Mouse (Mus musculus) right cerebral cortex, postnatal 36 days (tissue): ENCODE measurements at regions not wholly inside any gene's neighbourhood (a gene's known extent, or its start where the extent isn't known, plus 50 kb on each side); places are given as distances from the start of the nearest gene placed in this dataset.

ENCODE experiments used
- DNase-seq, 2 experiments: peaks; one replicate each; pipeline ENCODE4 v3.0.0; 2022; ENCODE audit warnings: low spot score in 2 of 2, mixed read lengths in 1 of 2

DNA sequence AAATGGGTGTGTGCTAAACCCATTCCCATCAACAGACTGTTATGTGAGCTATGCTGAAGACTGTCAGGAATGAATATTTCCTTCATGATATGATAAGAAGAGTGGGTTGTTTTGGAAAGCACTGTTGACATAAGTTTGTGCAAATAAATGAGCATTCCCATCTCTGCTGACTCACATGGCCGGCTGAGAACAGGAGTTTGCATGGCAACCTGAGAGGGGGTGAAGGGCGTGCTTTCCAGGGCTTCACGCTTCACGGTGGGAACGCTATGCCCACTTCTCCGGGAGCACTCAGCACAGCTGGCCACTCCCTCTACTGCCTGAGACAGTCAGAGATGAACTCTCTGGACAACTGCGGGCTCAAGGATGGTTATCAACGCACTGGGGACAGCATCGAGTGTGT is 348.9 kb upstream of the Slc24a5 start:
- DNase-seq, result no peak

GRCm38 (mm10) chr2:124719820-124720478 is 348.0 kb upstream of the Slc24a5 start:
- DNase-seq, result no peak

DNA sequence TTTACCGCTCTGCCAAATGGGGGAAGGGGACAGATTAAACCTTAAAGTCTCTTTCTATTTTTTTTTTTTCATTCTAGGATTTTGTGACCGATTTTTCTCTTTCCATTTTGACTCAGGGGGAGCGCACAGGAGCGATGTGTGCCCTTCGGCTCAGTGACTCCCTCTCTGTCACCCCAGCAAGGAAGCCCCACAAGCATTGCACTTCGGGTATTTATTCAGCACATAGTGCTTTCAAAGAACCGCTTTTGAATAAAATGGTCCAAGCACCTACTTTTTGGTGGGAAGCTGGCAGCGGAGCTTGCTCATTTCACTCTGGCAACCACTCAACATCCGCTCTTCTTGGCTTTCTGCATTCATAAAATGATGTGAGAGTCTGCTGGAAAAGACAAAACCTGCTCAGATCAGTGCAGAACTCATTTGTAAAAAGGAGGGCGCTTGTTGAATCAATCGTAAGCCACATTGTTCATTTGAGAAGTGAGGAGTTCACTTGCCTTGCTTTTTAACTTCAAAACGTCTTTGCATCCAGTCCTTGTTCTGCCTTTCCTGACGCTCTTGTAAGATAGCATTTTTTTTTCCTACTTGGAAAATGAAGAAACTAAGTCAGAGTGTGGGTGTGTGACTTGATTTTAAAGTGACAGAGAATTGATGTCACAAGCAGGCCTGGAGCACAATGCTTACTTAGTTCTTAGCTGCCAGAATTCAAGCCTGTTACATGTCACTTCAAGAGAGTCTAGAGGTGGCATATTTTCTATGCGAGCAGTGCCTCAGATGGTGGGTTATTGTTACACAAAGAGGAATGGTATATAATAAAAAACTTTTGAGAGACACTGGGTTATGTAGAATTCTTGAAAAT is 347.1 kb upstream of the Slc24a5 start:
- DNase-seq, result peak; percentile 30 to 45

- no peak for DNase-seq
Observed at GRCm38 (mm10) chr2:124724171-124724570, 343.8 kb upstream of the Slc24a5 start.

GRCm38 (mm10) chr2:124724827-124725480 is 343.0 kb upstream of the Slc24a5 start:
- no peak for DNase-seq

DNA sequence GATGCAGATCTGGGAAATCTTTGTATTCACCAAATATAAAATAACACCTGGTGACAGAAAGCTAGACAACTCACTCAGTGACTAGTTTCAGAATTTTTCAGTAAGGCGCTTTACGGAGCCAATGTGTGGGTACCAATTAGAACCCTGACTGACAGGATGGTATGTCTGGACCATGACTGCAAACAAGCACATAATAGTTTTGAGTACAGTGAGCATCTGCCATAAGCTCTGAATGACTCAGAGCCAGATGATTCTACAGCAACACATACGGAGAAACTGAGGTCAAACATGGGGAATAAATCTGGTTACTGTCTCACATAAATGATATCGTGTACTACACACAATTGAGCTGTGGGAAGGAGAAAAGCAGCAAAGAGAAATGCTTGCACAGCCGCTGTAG is 339.9 kb upstream of the Slc24a5 start:
- DNase-seq, result no peak

DNA sequence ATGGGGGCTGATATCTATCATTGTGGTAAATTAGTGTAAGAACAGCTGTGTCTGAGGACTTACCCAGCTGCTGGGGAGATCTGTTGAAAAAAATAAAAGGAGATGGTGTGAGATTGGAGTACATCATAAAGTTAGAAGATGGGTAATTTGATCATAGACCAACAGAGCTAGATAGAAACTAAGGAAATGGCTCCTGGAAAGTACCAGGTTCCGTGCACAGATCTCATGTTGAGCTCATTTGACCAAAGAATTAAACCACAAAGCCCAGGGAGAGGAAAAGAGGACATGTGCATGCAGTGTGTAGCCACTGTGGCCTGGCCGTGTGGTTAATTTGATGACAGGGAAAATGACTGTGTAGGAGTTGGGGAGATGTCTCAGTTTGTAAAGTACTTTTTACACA is 335.3 kb upstream of the Slc24a5 start:
- DNase-seq, result no peak

DNA sequence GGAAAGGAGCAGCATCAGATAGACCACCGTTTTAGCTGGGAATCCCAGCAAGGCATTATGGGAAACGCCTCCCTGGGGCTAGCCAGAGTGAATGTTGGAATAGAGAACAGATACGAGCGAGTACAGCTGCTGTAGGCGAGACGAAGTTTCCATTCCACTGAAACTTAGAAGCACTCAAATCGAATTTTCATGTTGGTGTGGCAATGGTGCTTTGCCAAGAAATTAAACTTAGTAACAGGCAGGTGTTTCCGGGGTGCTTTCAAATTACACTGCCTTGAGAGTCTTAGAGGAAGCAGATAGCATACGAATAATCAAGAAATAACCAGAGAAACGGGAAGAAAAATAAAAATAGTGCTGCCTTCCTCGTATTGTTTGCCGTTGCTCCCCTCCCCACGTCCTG is 327.1 kb upstream of the Slc24a5 start:
- no peak for DNase-seq

GRCm38 (mm10) chr2:124742964-124743363 is 325.0 kb upstream of the Slc24a5 start:
- no peak for DNase-seq

GRCm38 (mm10) chr2:124745045-124745444 is 322.9 kb upstream of the Slc24a5 start:
- DNase-seq, result no peak

DNA sequence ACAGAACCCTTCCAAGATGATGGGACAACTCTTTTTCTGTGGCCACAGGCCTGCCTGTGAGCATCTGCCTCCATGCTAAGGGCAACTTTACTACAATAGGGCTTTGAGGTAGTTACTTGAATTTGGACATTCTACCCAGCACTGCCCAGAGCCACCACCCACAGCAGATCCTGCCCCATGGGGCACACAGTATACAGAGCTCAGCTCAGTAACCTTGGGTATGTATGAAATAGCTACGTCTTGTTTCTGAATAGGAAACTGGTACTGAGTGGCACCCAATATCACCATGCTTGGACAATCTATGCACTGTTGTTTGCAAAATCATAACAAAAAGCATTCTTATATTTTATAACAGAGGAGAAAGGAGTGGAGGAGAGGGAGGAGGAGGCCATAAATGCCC is 320.8 kb upstream of the Slc24a5 start:
- DNase-seq, result no peak

- DNase-seq, result peak; percentile 50 to 51
Observed at GRCm38 (mm10) chr2:124747627-124748026, 320.3 kb upstream of the Slc24a5 start.

- no peak for DNase-seq
Observed at GRCm38 (mm10) chr2:124751832-124752231, 316.1 kb upstream of the Slc24a5 start.

GRCm38 (mm10) chr2:124753717-124754116 is 314.2 kb upstream of the Slc24a5 start:
- no peak for DNase-seq

DNA sequence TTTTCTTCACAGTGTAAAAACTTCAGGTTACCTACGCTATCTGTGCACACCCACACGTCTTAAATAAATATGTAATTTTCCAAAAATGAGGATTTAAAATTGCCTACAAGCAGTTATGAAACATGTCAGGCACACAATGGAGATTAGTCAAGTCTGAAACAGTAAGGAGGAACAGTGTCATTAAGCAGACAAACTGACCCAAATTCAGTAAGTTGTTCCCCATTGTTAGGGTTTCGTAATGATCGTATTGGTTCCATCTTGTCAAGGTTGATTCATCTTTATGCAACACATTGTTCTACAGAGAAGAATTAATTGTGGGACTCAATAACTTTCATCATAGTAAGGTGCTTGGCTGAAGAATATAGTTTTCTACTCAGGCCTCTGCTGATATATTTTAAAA is 312.7 kb upstream of the Slc24a5 start:
- no peak for DNase-seq

DNA sequence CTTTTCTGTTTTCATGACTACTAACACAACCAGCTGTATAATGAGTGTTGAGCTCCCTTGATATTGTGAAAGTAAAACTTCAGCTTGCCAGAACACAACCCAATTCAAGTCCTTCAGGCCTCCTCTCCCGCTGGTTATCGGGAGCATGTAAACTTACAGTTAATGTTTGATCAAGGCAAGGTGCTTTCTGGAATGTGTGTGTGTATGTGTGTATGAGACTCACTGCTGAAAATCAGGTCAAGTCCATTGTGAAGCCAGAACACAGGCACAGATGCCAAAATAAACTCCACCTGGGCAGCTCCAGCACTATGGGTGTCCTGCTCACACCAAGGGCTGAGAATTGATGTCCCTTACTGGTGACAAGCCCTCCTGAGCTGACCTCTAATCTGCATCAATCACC is 308.9 kb upstream of the Slc24a5 start:
- DNase-seq, result no peak

DNA sequence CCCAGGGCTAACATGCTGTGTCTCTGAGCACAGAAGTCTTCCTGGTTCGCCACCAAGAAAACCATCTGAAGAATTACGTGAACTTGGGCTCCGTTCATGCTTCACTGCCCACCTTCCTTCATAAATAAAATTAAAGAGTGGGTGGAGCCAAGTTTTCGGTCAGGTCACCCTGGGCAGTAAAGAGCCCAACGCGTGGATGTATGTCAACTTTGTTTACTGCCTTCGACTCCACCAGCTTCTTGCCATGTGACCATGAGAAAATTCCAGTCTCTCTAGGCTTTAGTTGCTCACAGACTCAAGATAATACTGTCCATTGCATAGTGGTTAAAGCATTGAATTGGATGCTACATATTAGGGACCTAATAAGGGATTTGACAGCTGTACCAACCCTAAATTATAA is 304.3 kb upstream of the Slc24a5 start:
- no peak for DNase-seq

- DNase-seq, result no peak
Observed at GRCm38 (mm10) chr2:124764186-124764910, 303.6 kb upstream of the Slc24a5 start.

- no peak for DNase-seq
Observed at GRCm38 (mm10) chr2:124769267-124769967, 298.5 kb upstream of the Slc24a5 start.

DNA sequence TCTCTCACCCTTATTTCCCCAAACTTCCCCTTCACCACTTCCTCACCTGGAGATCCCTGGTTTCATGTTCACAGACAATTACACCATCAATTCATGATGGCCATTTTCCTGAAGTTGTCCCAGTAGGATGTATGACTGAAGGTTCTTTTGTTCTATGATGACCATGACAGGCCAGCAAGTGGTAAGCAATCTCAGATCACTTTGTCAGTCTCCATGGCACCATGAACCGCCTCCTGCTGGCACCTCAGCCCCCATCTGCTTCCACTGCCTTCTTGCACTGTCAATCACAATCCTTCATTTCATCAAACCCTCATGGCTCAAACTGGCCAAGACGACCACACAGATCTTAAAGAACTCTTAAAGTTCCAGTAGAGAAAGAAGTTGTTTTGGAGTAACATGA is 297.9 kb upstream of the Slc24a5 start:
- DNase-seq, result no peak

DNA sequence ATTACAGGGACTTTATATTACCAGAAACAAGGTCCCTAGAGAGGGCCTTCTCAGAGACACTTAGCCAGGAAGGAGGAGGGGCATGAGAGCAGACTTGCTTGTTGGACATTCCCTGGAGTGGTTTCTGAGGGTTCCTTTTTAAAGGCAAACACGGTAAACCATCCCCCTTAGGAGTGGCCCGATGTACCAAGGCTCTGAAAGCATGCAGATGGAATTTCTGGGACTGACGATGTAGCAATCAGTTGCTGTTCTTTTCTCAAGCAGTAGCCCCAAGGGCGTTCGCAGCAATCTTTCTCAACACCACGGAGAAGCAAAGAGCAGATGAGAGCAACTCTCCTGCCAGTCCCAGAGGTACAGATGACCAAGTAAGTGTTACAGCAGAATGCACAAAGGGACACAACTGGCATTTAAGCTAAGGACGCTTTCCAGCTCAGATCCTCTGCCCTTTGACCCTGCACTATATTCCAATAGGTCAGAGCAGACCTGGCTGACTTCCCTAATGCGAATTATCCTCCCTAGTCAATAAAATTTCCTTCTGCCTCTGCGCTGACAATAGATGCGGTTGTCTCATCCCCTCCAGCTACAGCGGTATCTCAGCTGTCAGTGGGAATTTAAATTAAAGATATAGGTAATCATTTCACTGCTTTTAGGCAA is 295.7 kb upstream of the Slc24a5 start:
- DNase-seq, result no peak
